Mouse (Mus musculus): ENCODE results near the gene Cdc42ep2. TPM values are rescaled to one million over a fixed set of nuclear protein-coding genes. Genes with fewer than 3 reads are reported as not detected.

Cdc42ep2 gene
- total and polyA plus RNA-seq, 3 experiments: 0.76 to 2.2 (median 1.8) TPM

GRCm38 (mm10) chr19:5963883-5964562, 39.4 kb upstream of the Cdc42ep2 start, which contains the start of gene Pola2:
Gene Pola2, minus strand, starts transcription at chr19:5964202.
- Histone ChIP-seq H3K9me3 (replicated peaks) (no peaks in the 10 kb centered on the region), H3K36me3 (replicated peaks) (peaks cover 26% of the 10 kb centered on the region), H3K4me3 (ENCODE audit: low read depth, low read length) (peak within 1 kb of the TSS; percentile 80), H3K27me3 (ENCODE audit: insufficient read depth, low read length) (no peaks in the 10 kb centered on the region), H3K4me1 (ENCODE audit: insufficient read depth, low read depth, low read length) (peaks cover 69% of the 10 kb centered on the region)
- DNase-seq (ENCODE audit: low spot score) (peak; percentile 84), ATAC-seq (ENCODE audit: extremely low read depth, insufficient number of reproducible peaks, low FRiP score, poor library complexity, severe bottlenecking) (peak; percentile 16; the same call in 1 of the 2 replicates)
- TF ChIP-seq GATA2 (IDR thresholded peaks at IDR 0.05; ENCODE audit: borderline replicate concordance, low read depth, low read length) (no peak), TAL1 (conservative IDR thresholded peaks at IDR 0.05; ENCODE audit: low read depth, low read length) (no peak), CTCF (IDR thresholded peaks at IDR 0.05; ENCODE audit: low read depth, low read length) (no peak), POLR2AphosphoS5 (IDR thresholded peaks at IDR 0.05; ENCODE audit: insufficient replicate concordance, low read depth, low read length) (no peak), GATA1 (IDR thresholded peaks at IDR 0.05; ENCODE audit: borderline replicate concordance, low read length) (no peak)

GRCm38 (mm10) chr19:5962651-5963050, 38.0 kb upstream of the Cdc42ep2 start:
- H3K27me3 ChIP-seq (ENCODE audit: insufficient read depth, low read length): no peaks in the 10 kb centered on the region
- H3K9me3 ChIP-seq (replicated peaks): no peaks in the 10 kb centered on the region
- DNase-seq (ENCODE audit: low spot score) (no peak), ATAC-seq (ENCODE audit: extremely low read depth, insufficient number of reproducible peaks, low FRiP score, poor library complexity, severe bottlenecking) (no peak)
- TF ChIP-seq GATA2 (IDR thresholded peaks at IDR 0.05; ENCODE audit: borderline replicate concordance, low read depth, low read length) (no peak), GATA1 (IDR thresholded peaks at IDR 0.05; ENCODE audit: borderline replicate concordance, low read length) (no peak), CTCF (IDR thresholded peaks at IDR 0.05; ENCODE audit: low read depth, low read length) (no peak), TAL1 (conservative IDR thresholded peaks at IDR 0.05; ENCODE audit: low read depth, low read length) (no peak), POLR2AphosphoS5 (IDR thresholded peaks at IDR 0.05; ENCODE audit: insufficient replicate concordance, low read depth, low read length) (no peak)
- H3K4me1 ChIP-seq (ENCODE audit: insufficient read depth, low read depth, low read length): peaks cover 55% of the 10 kb centered on the region
- H3K4me3 ChIP-seq (ENCODE audit: low read depth, low read length): peak overlapping the region; percentile 80
- peaks cover 40% of the 10 kb centered on the region for H3K36me3 ChIP-seq (replicated peaks)

- H3K36me3 ChIP-seq (replicated peaks): peaks cover 92% of the 10 kb centered on the region
- no peak for ATAC-seq (ENCODE audit: extremely low read depth, insufficient number of reproducible peaks, low FRiP score, poor library complexity, severe bottlenecking)
- no peak for TF ChIP-seq TAL1 (conservative IDR thresholded peaks at IDR 0.05; ENCODE audit: low read depth, low read length)
- no peak overlapping the region for H3K4me3 ChIP-seq (ENCODE audit: low read depth, low read length)
- H3K9me3 ChIP-seq (replicated peaks): no peaks in the 10 kb centered on the region
- H3K27me3 ChIP-seq (ENCODE audit: insufficient read depth, low read length): no peaks in the 10 kb centered on the region
- DNase-seq (ENCODE audit: low spot score): no peak
- H3K4me1 ChIP-seq (ENCODE audit: insufficient read depth, low read depth, low read length): peaks cover 23% of the 10 kb centered on the region
These were observed 32.8 kb upstream of the Cdc42ep2 start for GRCm38 (mm10) chr19:5957371-5957770.

- no peak for ATAC-seq (ENCODE audit: extremely low read depth, insufficient number of reproducible peaks, low FRiP score, poor library complexity, severe bottlenecking)
- Histone ChIP-seq H3K4me3 (ENCODE audit: low read depth, low read length) (no peak overlapping the region), H3K9me3 (replicated peaks) (no peaks in the 10 kb centered on the region), H3K27me3 (ENCODE audit: insufficient read depth, low read length) (no peaks in the 10 kb centered on the region), H3K36me3 (replicated peaks) (peaks cover 96% of the 10 kb centered on the region), H3K4me1 (ENCODE audit: insufficient read depth, low read depth, low read length) (peaks cover 19% of the 10 kb centered on the region)
- TF ChIP-seq CTCF (IDR thresholded peaks at IDR 0.05; ENCODE audit: low read depth, low read length): peak; percentile 80
- TF ChIP-seq GATA1 (IDR thresholded peaks at IDR 0.05; ENCODE audit: borderline replicate concordance, low read length): no peak
- DNase-seq (ENCODE audit: low spot score): peak; percentile 64
These were observed 32.1 kb upstream of the Cdc42ep2 start for GRCm38 (mm10) chr19:5956685-5957084.

- ATAC-seq (ENCODE audit: extremely low read depth, insufficient number of reproducible peaks, low FRiP score, poor library complexity, severe bottlenecking): no peak
- H3K4me3 ChIP-seq (ENCODE audit: low read depth, low read length): no peak overlapping the region
These were observed 31.4 kb upstream of the Cdc42ep2 start for GRCm38 (mm10) chr19:5955704-5956670.

GRCm38 (mm10) chr19:5954936-5955335, 30.3 kb upstream of the Cdc42ep2 start:
- TF ChIP-seq CTCF (IDR thresholded peaks at IDR 0.05; ENCODE audit: low read depth, low read length) (no peak), TAL1 (conservative IDR thresholded peaks at IDR 0.05; ENCODE audit: low read depth, low read length) (no peak), POLR2AphosphoS5 (IDR thresholded peaks at IDR 0.05; ENCODE audit: insufficient replicate concordance, low read depth, low read length) (no peak), GATA1 (IDR thresholded peaks at IDR 0.05; ENCODE audit: borderline replicate concordance, low read length) (no peak), GATA2 (IDR thresholded peaks at IDR 0.05; ENCODE audit: borderline replicate concordance, low read depth, low read length) (no peak)
- no peak for DNase-seq (ENCODE audit: low spot score)
- no peaks in the 10 kb centered on the region for H3K9me3 ChIP-seq (replicated peaks)
- peaks cover 6% of the 10 kb centered on the region for H3K4me1 ChIP-seq (ENCODE audit: insufficient read depth, low read depth, low read length)
- peaks cover 98% of the 10 kb centered on the region for H3K36me3 ChIP-seq (replicated peaks)
- ATAC-seq (ENCODE audit: extremely low read depth, insufficient number of reproducible peaks, low FRiP score, poor library complexity, severe bottlenecking): no peak
- no peaks in the 10 kb centered on the region for H3K27me3 ChIP-seq (ENCODE audit: insufficient read depth, low read length)
- no peak overlapping the region for H3K4me3 ChIP-seq (ENCODE audit: low read depth, low read length)

More at GRCm38 (mm10) chr19:5955704-5956670, 31.4 kb upstream of the Cdc42ep2 start:
- H3K36me3 ChIP-seq (replicated peaks): peaks cover 96% of the 10 kb centered on the region
- H3K9me3 ChIP-seq (replicated peaks): no peaks in the 10 kb centered on the region
- DNase-seq (ENCODE audit: low spot score): no peak
- TF ChIP-seq GATA2 (IDR thresholded peaks at IDR 0.05; ENCODE audit: borderline replicate concordance, low read depth, low read length): no peak
- no peak for TF ChIP-seq TAL1 (conservative IDR thresholded peaks at IDR 0.05; ENCODE audit: low read depth, low read length)
- TF ChIP-seq CTCF (IDR thresholded peaks at IDR 0.05; ENCODE audit: low read depth, low read length): no peak
- no peak for TF ChIP-seq POLR2AphosphoS5 (IDR thresholded peaks at IDR 0.05; ENCODE audit: insufficient replicate concordance, low read depth, low read length)
- TF ChIP-seq GATA1 (IDR thresholded peaks at IDR 0.05; ENCODE audit: borderline replicate concordance, low read length): no peak
- H3K27me3 ChIP-seq (ENCODE audit: insufficient read depth, low read length): no peaks in the 10 kb centered on the region
- H3K4me1 ChIP-seq (ENCODE audit: insufficient read depth, low read depth, low read length): peaks cover 12% of the 10 kb centered on the region

All from G1E (cell line).